Mouse (Mus musculus): ENCODE measurements at regions not wholly inside any gene's neighbourhood (a gene's known extent, or its start where the extent isn't known, plus 50 kb on each side); places are given as distances from the start of the nearest gene placed in this dataset.

- TF ChIP-seq MAX (IDR thresholded peaks at IDR 0.05; ENCODE audit: low read length) (no peak), USF2 (conservative IDR thresholded peaks at IDR 0.05; ENCODE audit: low read depth, low read length) (no peak), EP300 (IDR thresholded peaks at IDR 0.05; ENCODE audit: low read length) (no peak), MAFK (IDR thresholded peaks at IDR 0.05; ENCODE audit: insufficient replicate concordance, low read length) (no peak), UBTF (IDR thresholded peaks at IDR 0.05; ENCODE audit: low read depth, low read length) (no peak)
- Histone ChIP-seq H3K4me3 (replicated peaks in 1 of 3; ENCODE audit: low read depth in 2 of 3, low read length in 2 of 3, poor library complexity in 1 of 3) (no peak overlapping the region), H3K27ac (ENCODE audit: insufficient read depth, low read depth) (no peak overlapping the region), H3K27me3 (replicated peaks) (no peaks in the 10 kb centered on the region), H3K79me2 (replicated peaks; ENCODE audit: control insufficient read depth, extremely low read depth, insufficient read depth, poor library complexity, severe bottlenecking) (no peaks in the 10 kb centered on the region), H3K4me2 (ENCODE audit: insufficient read depth, low read depth, poor library complexity, severe bottlenecking) (no peak overlapping the region), H3K36me3 (replicated peaks in 1 of 2; ENCODE audit: control insufficient read depth in 1 of 2, insufficient read depth in 1 of 2, low read length in 1 of 2) (no peaks in the 10 kb centered on the region), H3K9me3 (replicated peaks; ENCODE audit: low read length) (no peaks in the 10 kb centered on the region), H3K9ac (ENCODE audit: insufficient read depth, low read depth) (no peak overlapping the region), H3K4me1 (ENCODE audit: control insufficient read depth in 1 of 2, insufficient read depth in 2 of 2) (peaks cover 5 to 30% of the 10 kb centered on the region in 2 experiments)
- in situ Hi-C loops (cut with MboI; ENCODE audit: low pct_ligation_motif_present, low pct_unique_long_range_greater_than_20kb, low sequenced_read_pairs) (no loop called here), dilution Hi-C loops (cut with MboI; ENCODE audit: extremely low pct_ligation_motif_present, extremely low pct_unique_long_range_greater_than_20kb, low sequenced_read_pairs) (no loop called here)
- DNase-seq (ENCODE audit: extremely low read depth) = no peak
Observed at GRCm38 (mm10) chr6:37622273-37622672, 92.3 kb downstream of the Akr1d1 start.

GRCm38 (mm10) chr6:37627206-37627605 lies 97.2 kb downstream of the Akr1d1 start:
- Histone ChIP-seq H3K36me3 (replicated peaks in 1 of 2; ENCODE audit: control insufficient read depth in 1 of 2, insufficient read depth in 1 of 2, low read length in 1 of 2) (no peaks in the 10 kb centered on the region), H3K27me3 (replicated peaks) (no peaks in the 10 kb centered on the region), H3K4me2 (ENCODE audit: insufficient read depth, low read depth, poor library complexity, severe bottlenecking) (no peak overlapping the region), H3K27ac (ENCODE audit: insufficient read depth, low read depth) (no peak overlapping the region), H3K9me3 (replicated peaks; ENCODE audit: low read length) (peaks cover 3% of the 10 kb centered on the region), H3K4me1 (ENCODE audit: control insufficient read depth in 1 of 2, insufficient read depth in 2 of 2) (no peaks in the 10 kb centered on the region), H3K79me2 (replicated peaks; ENCODE audit: control insufficient read depth, extremely low read depth, insufficient read depth, poor library complexity, severe bottlenecking) (no peaks in the 10 kb centered on the region), H3K9ac (ENCODE audit: insufficient read depth, low read depth) (no peak overlapping the region), H3K4me3 (replicated peaks in 1 of 3; ENCODE audit: low read depth in 2 of 3, low read length in 2 of 3, poor library complexity in 1 of 3) (no peak overlapping the region)
- no peak for DNase-seq (ENCODE audit: extremely low read depth)
- in situ Hi-C loops (cut with MboI; ENCODE audit: low pct_ligation_motif_present, low pct_unique_long_range_greater_than_20kb, low sequenced_read_pairs) (no loop called here), dilution Hi-C loops (cut with MboI; ENCODE audit: extremely low pct_ligation_motif_present, extremely low pct_unique_long_range_greater_than_20kb, low sequenced_read_pairs) (no loop called here)
- no peak for TF ChIP-seq ETS1 (conservative IDR thresholded peaks at IDR 0.05; ENCODE audit: low read depth, low read length)

GRCm38 (mm10) chr6:37633948-37634347 lies 104.0 kb downstream of the Akr1d1 start:
- H3K9ac ChIP-seq (ENCODE audit: insufficient read depth, low read depth) = no peak overlapping the region
- H3K79me2 ChIP-seq (replicated peaks; ENCODE audit: control insufficient read depth, extremely low read depth, insufficient read depth, poor library complexity, severe bottlenecking) = no peaks in the 10 kb centered on the region; the same call in 1 of the 2 replicates
- no peak for TF ChIP-seq TCF12 (IDR thresholded peaks at IDR 0.05; ENCODE audit: low read depth, low read length)
- no peak for TF ChIP-seq USF1 (IDR thresholded peaks at IDR 0.05; ENCODE audit: low read depth, low read length)
- TF ChIP-seq ZNF384 (IDR thresholded peaks at IDR 0.05; ENCODE audit: low read depth, low read length) = no peak
- no peak for TF ChIP-seq MYC (IDR thresholded peaks at IDR 0.05; ENCODE audit: low read depth, low read length)
- no peak for TF ChIP-seq UBTF (IDR thresholded peaks at IDR 0.05; ENCODE audit: low read depth, low read length)
- TF ChIP-seq MEF2A (IDR thresholded peaks at IDR 0.05; ENCODE audit: borderline replicate concordance, low read depth, low read length) = no peak
- no peak for TF ChIP-seq SIN3A (IDR thresholded peaks at IDR 0.05; ENCODE audit: low read length)
- TF ChIP-seq MXI1 (IDR thresholded peaks at IDR 0.05; ENCODE audit: low read depth, low read length) = no peak
- TF ChIP-seq MAFK (IDR thresholded peaks at IDR 0.05; ENCODE audit: insufficient replicate concordance, low read length) = no peak
- no peak for TF ChIP-seq JUND (conservative IDR thresholded peaks at IDR 0.05; ENCODE audit: low read depth, low read length)
- TF ChIP-seq SMC3 (IDR thresholded peaks at IDR 0.05; ENCODE audit: low read depth, low read length) = no peak
- no peak for TF ChIP-seq KAT2A (IDR thresholded peaks at IDR 0.05; ENCODE audit: insufficient replicate concordance, low read length)
- TF ChIP-seq MAZ (IDR thresholded peaks at IDR 0.05; ENCODE audit: low read depth, low read length) = no peak
- no peak for TF ChIP-seq NRF1 (IDR thresholded peaks at IDR 0.05; ENCODE audit: low read depth, low read length)
- TF ChIP-seq CHD1 (IDR thresholded peaks at IDR 0.05; ENCODE audit: low read depth, low read length) = no peak
- TF ChIP-seq CHD2 (IDR thresholded peaks at IDR 0.05; ENCODE audit: low read length) = no peak
- no peak for TF ChIP-seq PAX5 (IDR thresholded peaks at IDR 0.05; ENCODE audit: low read length)
- TF ChIP-seq USF2 (conservative IDR thresholded peaks at IDR 0.05; ENCODE audit: low read depth, low read length) = no peak
- no peak overlapping the region for H3K4me3 ChIP-seq (replicated peaks in 1 of 3; ENCODE audit: low read depth in 2 of 3, low read length in 2 of 3, poor library complexity in 1 of 3)
- DNase-seq (ENCODE audit: extremely low read depth) = no peak
- no peak overlapping the region for H3K4me2 ChIP-seq (ENCODE audit: insufficient read depth, low read depth, poor library complexity, severe bottlenecking)
- H3K4me1 ChIP-seq (ENCODE audit: control insufficient read depth in 1 of 2, insufficient read depth in 2 of 2) = no peaks in the 10 kb centered on the region
- dilution Hi-C loops (cut with MboI; ENCODE audit: extremely low pct_ligation_motif_present, extremely low pct_unique_long_range_greater_than_20kb, low sequenced_read_pairs) (no loop called here), in situ Hi-C loops (cut with MboI; ENCODE audit: low pct_ligation_motif_present, low pct_unique_long_range_greater_than_20kb, low sequenced_read_pairs) (no loop called here)
- H3K27ac ChIP-seq (ENCODE audit: insufficient read depth, low read depth) = no peak overlapping the region
- H3K27me3 ChIP-seq (replicated peaks) = no peaks in the 10 kb centered on the region
- peaks cover 3% of the 10 kb centered on the region for H3K9me3 ChIP-seq (replicated peaks; ENCODE audit: low read length)
- H3K36me3 ChIP-seq (replicated peaks in 1 of 2; ENCODE audit: control insufficient read depth in 1 of 2, insufficient read depth in 1 of 2, low read length in 1 of 2) = no peaks in the 10 kb centered on the region
